Mouse (Mus musculus): Measurements from ENCODE around the gene AI597479.

AI597479 gene

GRCm38 (mm10) chr1:43162394-43162793 lies 63.9 kb downstream of the AI597479 start:
- DNase-seq (ENCODE audit: low spot score) = no peak

- DNase-seq (ENCODE audit: low spot score) = no peak
Observed at GRCm38 (mm10) chr1:43163084-43163466, 64.6 kb downstream of the AI597479 start.

GRCm38 (mm10) chr1:43163467-43164418 lies 65.2 kb downstream of the AI597479 start:
- DNase-seq (ENCODE audit: low spot score) = no peak

GRCm38 (mm10) chr1:43164582-43164981 lies 66.1 kb downstream of the AI597479 start:
- DNase-seq (ENCODE audit: low spot score) = no peak

Measured in c-Kit-positive CD71-positive TER-119-positive erythroid progenitor cells, embryonic 14.5 days (primary cell).